Mouse (Mus musculus) G1E (cell line): ENCODE measurements around the gene Dazl.

Experiments
- CTCF ChIP-seq: IDR thresholded peaks from 2 replicates; pipeline ENCODE4 v1.5.1; 2012; ENCODE audit warnings: low read depth, low read length, inconsistent platforms, mixed read lengths
- GATA1 ChIP-seq: IDR thresholded peaks from 2 replicates; pipeline ENCODE4 v1.6.1; 2012; ENCODE audit warnings: borderline replicate concordance, low read length, inconsistent platforms, mixed read lengths
- GATA2 ChIP-seq: IDR thresholded peaks from 2 replicates; pipeline ENCODE4 v1.6.1; 2012; ENCODE audit warnings: low read depth, low read length, inconsistent platforms, borderline replicate concordance
- POLR2AphosphoS5 ChIP-seq: IDR thresholded peaks from 2 replicates; pipeline ENCODE4 v1.6.1; 2012; ENCODE audit warnings: low read depth, low read length, inconsistent platforms; ENCODE audit not compliant: insufficient replicate concordance

DNA sequence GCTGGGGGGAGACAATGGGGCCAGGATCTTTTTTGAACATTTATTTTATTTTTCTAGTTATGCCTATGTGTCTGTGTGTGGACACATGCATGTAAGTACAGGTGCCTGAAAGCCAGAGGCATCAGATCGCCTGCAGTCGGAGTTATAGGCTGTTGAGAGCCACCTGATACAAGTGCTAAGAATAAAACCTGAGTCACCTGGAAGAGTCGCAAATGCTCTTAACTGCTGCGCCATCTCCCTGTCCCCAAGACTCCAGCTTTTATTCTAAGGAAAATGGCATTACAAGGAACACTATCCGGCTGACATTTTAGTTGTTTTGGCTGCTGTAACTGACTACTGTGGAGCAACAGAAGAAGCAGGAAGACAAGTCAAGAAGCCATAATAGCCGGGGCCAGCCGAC is 45.5 kb upstream of the Dazl start:
- TF ChIP-seq CTCF (no peak), GATA1 (no peak), POLR2AphosphoS5 (no peak), GATA2 (no peak)
